Mouse (Mus musculus) G1E-ER4 (cell line): ENCODE data around the gene Sun5. TPM values are rescaled to one million over a fixed set of nuclear protein-coding genes. Genes with fewer than 3 reads are reported as not detected.

Experiments used
- GATA1 ChIP-seq: IDR thresholded peaks from one replicate; pipeline ENCODE4 v1.8.0; 2012; ENCODE audit warnings: low read length, inconsistent platforms
- polyA plus RNA-seq: library from polyadenylated mRNA; stranded (reverse); fragments of >175 nt; gene quantifications from 2 replicates; pipeline ENCODE4 v1.2.3, GENCODE M21; 2012

The Sun5 gene
- polyA plus RNA-seq, result not detected in 2 replicates

DNA sequence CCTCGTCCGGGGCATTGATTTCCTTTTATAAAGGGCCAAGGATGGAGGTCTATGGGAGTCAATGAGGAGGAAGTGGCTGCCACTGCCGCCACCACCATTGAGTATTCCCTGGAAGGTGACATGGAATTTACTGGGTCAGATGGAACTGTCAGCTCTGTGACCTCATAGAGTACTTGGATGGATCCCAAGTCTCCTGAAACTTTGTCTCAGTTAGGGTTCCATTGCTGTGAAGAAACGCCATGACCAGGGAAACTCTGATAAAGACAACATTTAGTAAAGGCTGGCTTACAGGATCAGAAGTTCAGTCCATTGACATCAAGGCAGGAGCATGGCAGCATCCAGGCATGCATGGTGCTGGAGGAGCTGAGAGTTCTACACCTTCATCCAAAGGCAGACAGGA, at the start of gene Sun5:
Sun5 (minus strand) TSS at position 101 of the 400 bp plus-strand sequence.
- no peak for TF ChIP-seq GATA1

DNA sequence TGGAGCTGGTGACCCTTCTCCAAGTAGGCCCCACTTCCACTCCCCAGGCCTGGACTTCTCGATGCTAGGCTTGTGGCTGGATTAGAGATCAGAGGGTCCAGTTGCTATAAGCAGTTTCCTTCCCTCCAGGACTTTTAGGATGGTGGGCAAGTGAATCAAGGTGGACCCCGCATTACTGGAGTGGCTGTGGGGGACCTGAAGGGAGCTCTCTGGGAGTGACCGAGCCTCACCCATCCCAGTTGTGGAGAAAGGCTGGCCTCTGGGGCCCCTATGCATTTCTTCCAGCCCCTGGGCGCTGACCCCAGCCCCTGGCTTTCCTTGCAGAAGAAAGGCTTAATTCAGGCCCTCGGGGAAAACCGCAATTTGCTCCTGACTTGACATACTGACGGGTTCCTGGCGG, 47.0 kb upstream of the Sun5 start, which contains the start of gene Bpifb3:
Bpifb3 (plus strand) TSS at position 301 of the 400 bp plus-strand sequence.
- TF ChIP-seq GATA1, result no peak

DNA sequence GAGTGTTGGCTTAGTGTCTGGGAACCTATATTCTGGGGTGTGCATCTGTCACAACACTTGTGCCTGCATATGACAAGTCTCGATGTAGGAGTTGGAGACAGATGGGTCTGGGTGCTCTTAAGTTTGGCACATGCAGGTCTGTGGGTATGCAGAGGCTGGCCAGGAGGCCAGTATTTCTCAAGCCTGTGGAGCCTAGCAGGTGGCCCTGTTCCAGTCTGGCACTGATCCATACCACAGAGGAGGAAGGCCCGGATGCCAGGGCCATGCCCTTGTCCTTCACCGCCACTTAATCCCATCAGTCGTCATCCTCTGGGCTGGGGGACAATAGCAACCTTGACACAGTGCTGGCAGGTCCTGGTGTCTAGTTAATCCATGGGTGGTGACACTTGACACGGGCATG, 43.3 kb upstream of the Sun5 start:
- no peak for TF ChIP-seq GATA1

DNA sequence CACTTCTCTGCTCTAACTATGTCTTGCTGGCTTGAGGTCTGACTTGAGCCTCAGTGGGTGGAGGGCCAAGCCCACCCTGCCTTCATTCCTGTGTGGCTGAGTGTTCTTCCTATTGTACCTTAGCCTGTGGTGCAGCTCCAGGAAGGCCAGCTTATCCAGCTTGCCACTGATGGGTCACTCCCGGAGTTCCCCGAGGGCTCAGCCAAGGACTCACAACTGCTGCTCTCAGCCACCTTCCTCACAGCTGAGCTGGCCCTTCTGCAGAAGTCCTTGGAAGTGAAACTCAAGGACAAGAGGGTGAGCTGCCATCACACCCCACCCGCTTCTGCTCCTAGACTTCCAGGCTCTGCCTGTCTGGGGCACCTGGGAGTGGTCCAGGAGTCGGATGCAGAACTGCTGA, 35.7 kb upstream of the Sun5 start:
- no peak for TF ChIP-seq GATA1

DNA sequence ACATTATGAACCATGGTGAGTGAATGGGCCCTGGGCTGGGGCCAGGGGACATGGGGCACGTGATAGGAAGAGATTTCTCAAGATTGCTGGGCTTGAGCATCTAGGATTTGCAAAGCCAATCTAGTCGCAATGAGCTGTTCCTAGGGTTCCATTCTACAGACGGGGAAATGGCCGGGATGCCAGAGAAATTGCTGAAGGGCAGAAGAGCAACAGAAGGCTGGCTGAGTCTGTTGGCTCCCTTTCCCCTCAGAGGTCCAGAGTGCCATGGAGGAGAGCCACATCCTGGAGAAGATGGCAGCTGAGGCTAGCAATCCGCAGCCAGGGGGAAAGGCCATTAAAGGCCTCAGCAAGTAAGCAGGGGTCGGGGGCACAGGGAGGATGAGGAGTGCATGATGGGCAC, 31.8 kb upstream of the Sun5 start:
- TF ChIP-seq GATA1, result no peak

DNA sequence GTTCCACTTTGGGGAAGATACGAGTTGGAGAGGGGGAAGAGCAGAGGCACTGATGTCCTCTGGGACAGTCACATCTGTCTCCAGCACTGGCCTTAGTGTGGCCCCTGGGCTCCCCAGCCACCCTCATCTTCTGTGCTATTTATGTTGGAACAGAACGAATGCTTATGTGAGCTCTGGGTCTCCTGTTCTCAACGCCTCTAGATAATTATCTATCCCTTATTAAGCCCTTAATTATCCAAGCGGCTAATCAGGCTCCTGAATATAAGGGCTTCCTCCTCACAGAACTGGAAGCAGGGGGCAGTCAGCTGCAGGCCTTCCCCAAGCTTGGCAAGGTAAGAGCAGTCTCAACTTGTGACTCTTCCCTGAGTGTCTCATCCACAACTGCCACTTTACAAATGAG, 29.2 kb upstream of the Sun5 start, which contains the start of gene Bpifb6:
Bpifb6 (plus strand) TSS at position 301 of the 400 bp plus-strand sequence.
- no peak for TF ChIP-seq GATA1

DNA sequence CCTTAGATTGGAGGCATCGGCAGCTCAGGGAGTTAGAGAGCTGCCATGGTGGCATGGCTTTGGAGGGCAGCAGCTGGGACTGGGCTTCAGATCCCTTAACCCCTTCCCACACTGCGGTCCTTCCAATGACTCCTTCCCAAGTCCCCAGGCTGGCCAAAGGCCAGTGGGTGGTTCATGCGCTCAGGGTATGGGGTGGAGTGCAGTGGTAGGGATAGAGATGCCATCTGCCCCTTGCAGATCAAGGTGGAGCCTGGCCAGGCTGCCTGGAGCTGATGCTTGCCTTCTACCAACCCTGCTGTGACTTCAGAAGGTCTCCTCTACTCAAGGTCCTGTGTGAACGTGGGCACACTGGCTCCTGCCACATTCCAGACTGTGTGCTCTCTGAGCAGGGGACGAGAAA, 28.2 kb upstream of the Sun5 start:
- no peak for TF ChIP-seq GATA1

DNA sequence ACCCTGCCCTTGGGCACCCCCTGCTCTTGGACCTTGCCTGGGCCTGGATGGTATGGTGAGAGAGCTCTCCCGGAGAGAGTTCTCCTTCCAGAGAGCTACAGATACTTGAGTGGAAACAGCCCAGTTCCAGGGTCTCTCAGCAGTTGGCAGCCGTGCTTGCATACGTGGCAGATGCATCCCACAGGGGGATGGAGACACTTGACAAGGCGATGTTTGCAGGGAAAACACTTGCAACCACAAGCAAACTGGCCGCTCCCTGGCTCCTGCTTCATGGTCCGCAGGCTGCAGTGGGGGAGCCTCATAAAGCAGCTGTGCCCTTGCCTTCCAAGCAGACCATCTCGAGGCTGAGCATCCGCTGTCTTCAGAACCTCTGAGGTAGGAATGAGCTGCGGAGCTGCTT, 3.9 kb upstream of the Sun5 start, which contains the start of gene Bpifb2:
Bpifb2 (plus strand) TSS at position 301 of the 400 bp plus-strand sequence.
- no peak for TF ChIP-seq GATA1

DNA sequence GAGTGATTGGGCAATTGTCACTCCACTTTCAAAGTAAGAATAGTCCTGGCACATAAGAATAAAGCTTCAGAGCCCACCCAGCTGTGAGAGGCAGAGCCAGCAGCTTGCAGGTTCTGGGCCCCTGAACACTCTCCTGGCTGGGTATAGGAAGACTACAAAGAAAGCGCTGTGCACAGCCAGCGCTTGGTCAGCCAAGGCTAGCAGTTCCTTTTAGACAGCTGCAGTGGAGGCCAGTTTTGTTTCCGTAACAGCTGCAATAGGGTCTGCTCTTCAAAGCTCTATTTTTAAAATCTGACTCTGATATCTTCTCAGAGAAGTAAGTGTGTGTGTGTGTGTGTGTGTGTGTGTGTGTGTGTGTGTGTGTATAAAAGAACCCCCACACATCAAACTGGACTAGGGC, 8.9 kb downstream of the Sun5 start:
- no peak for TF ChIP-seq GATA1

DNA sequence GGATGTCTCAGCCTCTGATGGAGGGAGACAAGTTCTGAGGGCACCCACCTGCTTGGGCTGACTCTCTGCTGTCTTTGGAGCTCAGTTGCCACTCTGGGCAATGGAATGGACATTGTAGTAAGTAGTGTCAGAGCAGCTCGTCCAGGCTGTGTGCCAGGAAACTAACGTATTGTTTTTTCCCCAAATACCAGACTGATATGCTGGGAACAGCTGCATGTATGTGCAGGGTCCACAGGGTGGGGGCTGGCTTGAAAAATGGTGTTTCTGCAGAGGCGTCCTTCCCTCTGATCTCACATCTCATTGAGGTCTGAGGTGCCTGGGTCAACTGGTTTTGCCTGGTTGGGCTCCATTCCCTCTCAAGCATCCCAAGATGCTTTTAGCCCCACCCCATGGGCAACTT, 10.2 kb downstream of the Sun5 start:
- no peak for TF ChIP-seq GATA1

DNA sequence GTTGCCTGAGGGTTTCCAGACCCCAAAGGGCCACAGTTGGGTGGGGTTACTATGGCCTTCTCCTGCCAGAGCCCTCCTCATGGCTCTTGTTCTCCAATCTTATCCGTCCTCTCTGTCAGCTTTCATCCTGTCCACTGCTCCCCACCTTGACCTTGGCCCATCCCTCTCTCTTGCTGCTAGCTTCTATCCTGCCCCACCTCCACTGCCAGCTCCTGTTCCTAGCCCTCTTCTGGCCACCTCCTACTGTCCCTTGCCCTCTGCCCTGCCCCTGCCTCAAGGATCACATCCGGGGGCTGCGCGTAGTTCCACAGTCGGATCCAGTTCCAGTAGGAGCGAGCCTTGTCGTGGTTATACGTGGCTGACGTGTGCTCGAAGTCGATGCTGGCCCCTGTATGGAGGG, 10.6 kb downstream of the Sun5 start:
- no peak for TF ChIP-seq GATA1

DNA sequence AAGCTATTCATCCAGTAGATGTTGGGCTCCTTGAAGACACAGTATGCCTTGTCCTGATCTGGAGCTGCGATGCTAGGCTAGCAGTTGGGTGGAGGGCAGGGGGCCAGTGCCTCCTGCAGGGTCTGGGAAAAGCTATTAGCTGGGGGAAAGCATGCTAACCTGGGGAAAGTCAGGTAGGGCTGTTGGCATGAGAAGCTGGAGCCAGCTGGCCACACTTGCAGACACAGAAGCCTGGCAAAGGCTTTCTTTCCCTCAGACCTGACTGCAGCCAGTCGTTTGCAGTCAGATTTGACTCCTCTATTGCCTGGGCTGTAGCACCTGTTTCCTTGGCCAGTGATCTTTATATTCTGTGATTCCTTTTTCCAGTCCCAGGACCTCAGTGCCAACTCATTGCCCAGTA, 11.3 kb downstream of the Sun5 start:
- TF ChIP-seq GATA1, result no peak

DNA sequence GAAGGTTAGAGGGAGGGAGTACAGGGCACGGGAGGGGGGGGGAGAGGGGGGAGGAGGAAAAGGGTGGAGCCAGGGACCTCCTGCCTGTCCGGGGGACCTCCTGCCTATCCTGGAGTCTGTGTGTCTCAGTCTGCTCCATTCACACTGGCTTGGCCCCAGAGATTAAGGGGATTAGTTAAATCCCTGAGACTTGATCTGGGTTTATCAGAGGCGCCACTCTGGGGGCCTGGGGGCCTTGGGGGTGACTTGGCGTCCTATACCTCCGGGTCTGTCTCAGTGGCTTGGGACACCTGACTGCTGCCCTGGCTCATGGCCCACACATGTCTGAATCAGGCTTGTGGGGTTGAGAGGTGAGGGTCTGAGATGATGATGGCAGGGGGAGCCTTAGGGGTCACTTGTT, 17.3 kb downstream of the Sun5 start:
- TF ChIP-seq GATA1, result no peak

DNA sequence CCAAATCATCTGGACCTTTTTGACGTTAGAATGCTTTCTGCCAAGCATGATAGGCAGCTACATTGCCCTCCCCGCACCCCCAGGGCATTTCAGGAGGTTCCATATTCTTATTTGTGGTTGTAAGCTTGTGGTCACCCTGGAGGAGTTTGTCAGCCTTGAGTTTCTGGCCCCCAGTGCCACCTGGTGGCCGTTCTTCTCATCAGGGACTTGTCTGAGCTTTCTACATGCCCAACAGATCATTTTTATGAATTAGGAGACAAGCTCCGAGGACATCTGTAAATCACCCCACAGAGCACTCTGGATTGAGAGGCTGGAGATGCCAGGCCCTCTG, 19.9 kb downstream of the Sun5 start:
- TF ChIP-seq GATA1, result no peak

DNA sequence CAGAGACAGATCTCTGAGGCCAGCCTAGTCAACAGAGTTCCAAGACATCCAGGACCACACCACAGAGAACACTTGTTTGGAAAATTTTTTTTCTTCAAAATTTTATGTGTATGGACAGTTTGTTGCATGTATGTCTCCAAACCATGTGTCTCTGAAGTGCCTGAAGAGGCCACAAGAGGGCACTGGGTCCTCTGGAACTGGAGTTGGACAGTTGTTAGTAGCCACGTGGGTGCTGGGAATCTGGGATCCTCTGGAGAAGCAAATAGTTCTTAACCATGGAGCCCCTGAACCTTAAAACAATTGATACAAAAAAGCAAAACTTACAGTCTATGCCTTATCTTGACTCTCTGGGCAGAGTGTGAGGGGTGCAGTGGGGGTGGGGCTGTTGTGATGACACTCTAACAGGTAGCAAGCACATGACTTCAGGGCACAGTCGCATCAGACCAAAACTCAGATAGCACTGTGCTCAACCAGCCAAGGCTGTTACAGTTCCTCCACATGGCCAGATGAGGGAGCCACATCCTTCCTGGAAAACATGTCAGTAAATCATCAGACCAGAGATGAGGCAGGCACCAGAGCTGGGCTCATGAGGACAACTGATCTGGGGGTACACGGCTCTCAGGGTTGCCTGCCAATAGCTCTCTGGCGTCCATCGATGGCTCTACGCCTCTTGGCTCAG, 20.4 kb downstream of the Sun5 start:
- no peak for TF ChIP-seq GATA1

DNA sequence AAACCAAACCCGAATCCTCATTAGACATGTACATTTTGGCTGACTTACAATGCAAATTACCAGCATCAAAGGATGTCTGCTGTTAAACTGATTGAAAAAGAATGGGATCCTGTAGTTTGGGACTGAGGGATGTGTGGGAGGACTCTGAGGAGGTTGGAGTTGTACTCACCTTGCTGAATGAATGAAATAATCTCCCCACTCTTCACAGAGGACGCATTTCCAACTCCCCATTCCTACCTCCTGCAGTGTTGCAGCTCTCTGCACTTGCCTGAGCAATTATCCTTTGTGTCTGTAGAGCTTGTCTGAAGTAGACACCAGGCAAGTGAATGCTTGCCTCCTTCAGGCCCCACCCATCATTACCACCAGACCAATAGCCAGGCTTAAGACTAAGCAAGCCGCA, 22.5 kb downstream of the Sun5 start:
- TF ChIP-seq GATA1, result no peak

DNA sequence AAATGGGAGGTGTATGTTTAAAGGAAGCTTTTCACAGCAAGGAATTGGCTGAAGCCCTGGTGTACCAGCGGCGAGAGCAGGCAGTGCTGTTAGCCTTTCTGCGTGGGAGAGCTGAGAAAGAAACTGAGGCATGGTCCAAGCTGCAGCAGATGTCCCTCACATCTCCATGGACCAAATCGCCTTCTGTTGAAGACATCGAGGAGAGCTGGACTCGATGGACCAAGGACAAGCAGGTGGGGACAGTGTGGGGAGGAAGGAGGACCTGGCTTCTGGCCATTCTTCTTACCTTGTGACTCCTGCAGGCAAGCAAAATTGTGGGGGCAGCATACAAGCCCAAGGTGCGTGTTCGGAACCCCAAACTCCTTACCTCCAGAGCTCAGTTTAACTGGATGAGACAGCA, 28.0 kb downstream of the Sun5 start:
- TF ChIP-seq GATA1, result no peak

DNA sequence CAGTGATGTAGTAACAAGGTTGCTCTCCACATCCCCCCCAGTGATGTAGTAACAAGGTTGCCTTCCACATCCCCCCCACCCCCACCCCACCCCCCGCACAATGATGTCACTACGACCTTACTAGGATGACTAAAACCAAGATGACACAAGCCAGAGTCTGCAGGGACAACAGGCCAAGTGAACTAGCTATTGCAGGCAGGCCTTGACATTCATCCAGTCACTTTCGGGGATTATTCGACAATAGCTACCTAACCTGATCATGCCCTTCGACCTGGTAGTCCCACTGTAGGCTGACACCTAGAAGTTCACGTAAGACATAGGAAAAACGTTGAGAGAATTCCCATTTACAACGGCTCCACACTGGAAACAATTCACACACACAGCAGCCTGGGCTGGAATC, 37.6 kb downstream of the Sun5 start:
- no peak for TF ChIP-seq GATA1
